Mouse (Mus musculus) cerebellum, adult 2 months (tissue): Measurements from ENCODE around the gene Rpl10. TPM values are rescaled to one million over a fixed set of nuclear protein-coding genes. Genes with fewer than 3 reads are reported as not detected.
A peak's percentile ranks its signal among the peaks of the same experiment; 100 is the strongest.

ENCODE experiments used
- DNase-seq, 2 experiments: peaks; one replicate each; pipeline ENCODE4 v3.0.0; 2021
- H3K27ac ChIP-seq: fragments of 200-500 bp; 2 replicates; pipeline ENCODE4 v1.5.1; 2012; ENCODE audit warnings: low read length, control low read depth, inconsistent platforms; ENCODE audit not compliant: insufficient read depth
- H3K27me3 ChIP-seq: fragments of 200-500 bp; 2 replicates; pipeline ENCODE4 v1.6.1; 2012; ENCODE audit warnings: inconsistent platforms, mild to moderate bottlenecking, low read length, moderate library complexity; ENCODE audit not compliant: control insufficient read depth, insufficient read depth
- H3K4me1 ChIP-seq: fragments of 200-500 bp; 2 replicates; pipeline ENCODE4 v1.6.1; 2011; ENCODE audit warnings: low read length; ENCODE audit not compliant: control insufficient read depth, insufficient read depth
- H3K4me3 ChIP-seq: fragments of 200-500 bp; replicated peaks from 2 replicates; pipeline ENCODE3; 2011; ENCODE audit warnings: mild to moderate bottlenecking, low read depth, low read length, control low read depth; ENCODE audit not compliant: insufficient read depth
- CTCF ChIP-seq: fragments of 200-500 bp; IDR thresholded peaks from 2 replicates; pipeline ENCODE4 v1.5.1; 2011; ENCODE audit warnings: low read depth, mild to moderate bottlenecking, control low read depth, low read length, moderate library complexity, borderline replicate concordance; ENCODE audit not compliant: insufficient read depth
- POLR2A ChIP-seq: fragments of 200-500 bp; IDR thresholded peaks from 2 replicates; pipeline ENCODE4 v1.6.1; 2011; ENCODE audit warnings: low read length, control low read depth, borderline replicate concordance; ENCODE audit not compliant: insufficient read depth
- WGBS: fragments of 180-500 bp; shearing (Covaris S2); methylation state at CpG from one replicate; pipeline ENCODE4 v1.1.7; 2018; 5-methylcytosine and 5-hydroxymethylcytosine counted together
- polyA plus RNA-seq: library from polyadenylated mRNA; depleted of rRNA; stranded (reverse); fragments of >200 nt; gene quantifications from 2 replicates; pipeline ENCODE4 v1.2.3, GENCODE M21; 2012

Gene Rpl10
- polyA plus RNA-seq, 1 experiment = 570 TPM

DNA sequence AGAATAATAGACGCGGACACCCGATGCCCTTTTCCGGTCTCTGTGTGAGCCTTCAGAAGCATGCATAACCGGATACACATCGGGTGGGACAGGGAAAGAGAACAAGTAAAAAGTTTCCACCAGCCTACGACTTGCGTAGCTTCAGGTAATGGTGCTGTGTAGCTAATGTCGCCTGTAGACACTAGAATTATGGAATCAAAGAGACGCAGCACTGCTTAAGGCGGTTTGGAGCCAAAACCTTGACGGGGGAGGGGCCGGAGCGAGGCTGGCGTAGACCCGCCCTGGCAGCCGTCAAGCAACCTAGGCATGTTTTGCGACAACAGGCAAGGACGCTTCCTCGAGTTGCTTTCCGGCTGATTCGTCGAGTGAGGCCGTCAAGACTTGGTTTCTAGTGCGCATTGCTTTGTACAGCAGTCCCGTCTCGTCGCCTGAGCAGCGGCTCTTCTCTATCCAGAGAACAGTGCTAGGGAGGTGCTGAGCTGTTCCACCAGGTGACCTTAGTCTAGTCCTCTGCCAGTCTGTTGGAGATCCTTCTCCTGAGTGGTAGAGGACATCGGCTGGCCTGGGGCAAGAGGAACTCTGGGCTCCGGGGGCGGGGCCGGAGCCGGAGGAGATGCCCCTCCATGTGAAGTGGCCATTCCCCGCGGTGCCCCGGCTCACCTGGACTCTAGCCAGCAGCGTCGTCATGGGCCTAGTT, 11.9 kb downstream of the Rpl10 start:
- peak; percentile 79; the same call in 1 of the 2 replicates for TF ChIP-seq POLR2A
- no peak for TF ChIP-seq CTCF
- DNase-seq = peak; percentile 86 to 89
- H3K27me3 ChIP-seq = no peaks in the 10 kb centered on the region
- WGBS = 11% methylated on average over 39 of the region's 39 CpGs
- peak overlapping the region; percentile 75 for H3K4me3 ChIP-seq
- 0 out of 2 replicates have a peak, but pooled peaks cover 3% of the 10 kb centered on the region for H3K4me1 ChIP-seq
- peak overlapping the region; percentile 61; the same call in 1 of the 2 replicates for H3K27ac ChIP-seq

DNA sequence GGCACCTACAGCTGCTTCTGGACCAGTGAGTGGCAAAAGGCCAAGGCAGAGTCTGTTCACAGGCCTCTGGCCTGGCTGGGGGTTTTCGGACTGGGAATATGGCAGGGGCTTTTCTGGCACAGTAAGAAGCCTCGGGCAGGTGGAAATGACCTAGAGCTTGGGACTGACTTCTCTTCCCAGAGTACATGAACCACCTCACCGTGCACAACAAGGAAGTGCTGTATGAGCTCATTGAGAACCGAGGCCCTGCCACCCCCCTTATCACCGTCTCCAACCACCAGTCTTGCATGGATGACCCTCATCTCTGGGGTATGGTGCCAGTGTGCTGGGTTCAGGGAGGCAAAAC, 12.5 kb downstream of the Rpl10 start:
- peak overlapping the region; percentile 4; the same call in 1 of the 2 replicates for H3K27ac ChIP-seq
- TF ChIP-seq CTCF (no peak), POLR2A (no peak)
- peak overlapping the region; percentile 75 for H3K4me3 ChIP-seq
- no peak for DNase-seq
- WGBS = 3% methylated on average over 5 of the region's 5 CpGs
- H3K4me1 ChIP-seq = 0 out of 2 replicates have a peak, but pooled peaks cover 3% of the 10 kb centered on the region
- no peaks in the 10 kb centered on the region for H3K27me3 ChIP-seq

- Histone ChIP-seq H3K27ac (no peak overlapping the region), H3K4me1 (peaks cover 2% of the 10 kb centered on the region; the same call in 1 of the 2 replicates), H3K27me3 (no peaks in the 10 kb centered on the region), H3K4me3 (no peak overlapping the region)
- no peak for DNase-seq
- 77% methylated on average over 4 of the region's 4 CpGs for WGBS
- TF ChIP-seq CTCF (no peak), POLR2A (no peak)
These were observed 22.8 kb downstream of the Rpl10 start for GRCm38 (mm10) chrX:74293431-74293830.

GRCm38 (mm10) chrX:74296538-74297448, 26.2 kb downstream of the Rpl10 start, which contains the start of gene Atp6ap1:
Atp6ap1 (plus strand) TSS chrX:74297097.
- Histone ChIP-seq H3K4me3 (peak within 1 kb of the TSS; percentile 96), H3K27ac (peak within 1 kb of the TSS; percentile 86), H3K4me1 (peaks cover 3% of the 10 kb centered on the region; the same call in 1 of the 2 replicates), H3K27me3 (no peaks in the 10 kb centered on the region)
- TF ChIP-seq CTCF (no peak), POLR2A (peak; percentile 87; the same call in 1 of the 2 replicates)
- WGBS = 6% methylated on average over 37 of the region's 37 CpGs
- DNase-seq = peak; percentile 94 to 97

DNA sequence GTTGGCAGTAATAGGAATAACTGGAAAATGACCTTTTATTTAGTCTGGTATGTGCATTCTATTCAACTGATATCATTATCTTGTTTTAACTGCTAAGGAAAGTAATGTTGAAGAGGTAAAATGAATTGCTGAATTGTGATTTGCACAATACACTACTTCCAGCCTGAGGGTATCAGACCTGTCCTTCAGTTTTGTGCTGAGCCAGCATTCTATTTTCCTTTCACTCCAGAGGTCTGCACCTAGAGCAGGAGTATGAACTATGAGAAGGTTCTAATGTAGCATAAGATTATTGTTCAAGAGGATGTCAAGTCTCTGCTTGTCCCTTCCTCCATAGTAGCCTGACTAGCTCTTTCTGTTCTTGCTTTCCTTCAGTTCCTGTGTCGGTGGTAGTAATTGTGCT, 27.7 kb downstream of the Rpl10 start:
- no peak overlapping the region for H3K4me3 ChIP-seq
- no peak for DNase-seq
- 85% methylated on average over 1 of the region's 1 CpGs for WGBS
- H3K4me1 ChIP-seq = peaks cover 3% of the 10 kb centered on the region; the same call in 1 of the 2 replicates
- H3K27me3 ChIP-seq = no peaks in the 10 kb centered on the region
- no peak for TF ChIP-seq POLR2A
- TF ChIP-seq CTCF = no peak
- no peak overlapping the region for H3K27ac ChIP-seq

DNA sequence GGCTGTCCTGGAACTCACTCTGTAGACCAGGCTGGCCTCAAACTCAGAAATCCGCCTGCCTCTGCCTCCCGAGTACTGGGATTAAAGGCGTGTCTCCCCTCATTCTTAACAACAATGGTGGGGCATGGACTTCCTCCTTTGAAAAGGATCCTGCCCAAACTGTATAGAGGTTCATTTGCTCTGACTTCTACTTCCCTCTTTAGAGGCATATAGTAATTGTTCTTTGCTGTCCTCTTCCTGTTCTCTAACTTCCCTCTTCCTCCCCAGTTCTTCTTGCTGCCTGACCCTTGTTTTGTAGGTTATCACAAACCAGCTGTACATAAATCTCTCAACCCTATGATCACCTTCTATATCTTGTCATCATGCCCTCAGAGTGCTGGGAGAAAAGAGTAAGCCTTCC, 29.1 kb downstream of the Rpl10 start:
- DNase-seq = no peak
- TF ChIP-seq POLR2A (no peak), CTCF (no peak)
- no peak overlapping the region for H3K4me3 ChIP-seq
- H3K4me1 ChIP-seq = peaks cover 3% of the 10 kb centered on the region; the same call in 1 of the 2 replicates
- no peak overlapping the region for H3K27ac ChIP-seq
- no peaks in the 10 kb centered on the region for H3K27me3 ChIP-seq
- 87% methylated on average over 3 of the region's 3 CpGs for WGBS

- WGBS = 11% methylated on average over 41 of the region's 41 CpGs
- no peak for TF ChIP-seq CTCF
- peak; percentile 90 for TF ChIP-seq POLR2A
- Histone ChIP-seq H3K4me1 (peaks cover 4% of the 10 kb centered on the region), H3K4me3 (peak within 1 kb of the TSS; percentile 92), H3K27me3 (no peaks in the 10 kb centered on the region), H3K27ac (peak within 1 kb of the TSS; percentile 94)
- DNase-seq = peak; percentile 74 to 85
These were observed 34.5 kb downstream of the Rpl10 start, which contains the start of gene Gdi1 for GRCm38 (mm10) chrX:74304867-74305700. Gdi1 (plus strand) TSS chrX:74304998.
